Mouse (Mus musculus): ENCODE measurements around the gene Ggnbp2. TPM values are rescaled to one million over a fixed set of nuclear protein-coding genes. Genes with fewer than 3 reads are reported as not detected.

Ggnbp2 gene
- polyA plus RNA-seq, 1 experiment, result 24.8 TPM

GRCm38 (mm10) chr11:84908480-84908879 is 37.9 kb upstream of the Ggnbp2 start:
- TF ChIP-seq E2F4 (IDR thresholded peaks at IDR 0.05; ENCODE audit: insufficient read depth) (no peak), SRF (IDR thresholded peaks at IDR 0.05; ENCODE audit: control insufficient read depth, insufficient read length, low read depth) (no peak), TCF12 (IDR thresholded peaks at IDR 0.05; ENCODE audit: insufficient read depth, poor library complexity, severe bottlenecking) (no peak)
- Histone ChIP-seq H3K36me3 (ENCODE audit: control insufficient read depth, insufficient read depth) (peaks cover 10% of the 10 kb centered on the region), H3K4me2 (ENCODE audit: low read depth) (no peak overlapping the region), H3ac (ENCODE audit: control insufficient read depth, insufficient read length) (no peak overlapping the region), H3K79me2 (ENCODE audit: control insufficient read depth, insufficient read depth) (no peaks in the 10 kb centered on the region), H3K4me3 (no peak overlapping the region), H3K27me3 (ENCODE audit: control insufficient read depth, insufficient read depth, insufficient read length) (no peaks in the 10 kb centered on the region)

GRCm38 (mm10) chr11:84907081-84907480 is 36.5 kb upstream of the Ggnbp2 start:
- no peak overlapping the region for H3ac ChIP-seq (ENCODE audit: control insufficient read depth, insufficient read length)
- no peaks in the 10 kb centered on the region for H3K79me2 ChIP-seq (ENCODE audit: control insufficient read depth, insufficient read depth)
- H3K4me3 ChIP-seq, result no peak overlapping the region
- H3K36me3 ChIP-seq (ENCODE audit: control insufficient read depth, insufficient read depth), result peaks cover 10% of the 10 kb centered on the region
- TF ChIP-seq MAX (IDR thresholded peaks at IDR 0.05; ENCODE audit: low read depth) (no peak), REST (IDR thresholded peaks at IDR 0.05; ENCODE audit: insufficient read depth, insufficient read length) (no peak), TCF12 (IDR thresholded peaks at IDR 0.05; ENCODE audit: insufficient read depth, poor library complexity, severe bottlenecking) (no peak), MYOG (IDR thresholded peaks at IDR 0.05; ENCODE audit: control insufficient read depth in 1 of 3, insufficient read depth in 1 of 3, insufficient read length in 2 of 3, low read depth in 2 of 3) (no peak), USF1 (IDR thresholded peaks at IDR 0.05; ENCODE audit: low read depth) (no peak), POLR2A (IDR thresholded peaks at IDR 0.05; ENCODE audit: insufficient read length, low read depth) (no peak), CEBPB (IDR thresholded peaks at IDR 0.05; ENCODE audit: insufficient read depth, poor library complexity, severe bottlenecking) (no peak), POLR2AphosphoS2 (IDR thresholded peaks at IDR 0.05; ENCODE audit: insufficient read length, low read depth) (no peak), MYOD1 (IDR thresholded peaks at IDR 0.05; ENCODE audit: control insufficient read depth in 1 of 3, insufficient read length in 2 of 3, low read depth in 2 of 3) (no peak), SRF (IDR thresholded peaks at IDR 0.05; ENCODE audit: control insufficient read depth, insufficient read length, low read depth) (no peak), E2F4 (IDR thresholded peaks at IDR 0.05; ENCODE audit: insufficient read depth) (no peak), TCF3 (IDR thresholded peaks at IDR 0.05; ENCODE audit: insufficient read length, low read depth) (no peak)
- no peaks in the 10 kb centered on the region for H3K27me3 ChIP-seq (ENCODE audit: control insufficient read depth, insufficient read depth, insufficient read length)
- no peak overlapping the region for H3K4me2 ChIP-seq (ENCODE audit: low read depth)

GRCm38 (mm10) chr11:84904597-84905144 is 34.1 kb upstream of the Ggnbp2 start:
- Histone ChIP-seq H3K79me2 (ENCODE audit: control insufficient read depth, insufficient read depth) (no peaks in the 10 kb centered on the region), H3K4me3 (no peak overlapping the region), H3ac (ENCODE audit: control insufficient read depth, insufficient read length) (no peak overlapping the region), H3K27me3 (ENCODE audit: control insufficient read depth, insufficient read depth, insufficient read length) (no peaks in the 10 kb centered on the region), H3K36me3 (ENCODE audit: control insufficient read depth, insufficient read depth) (peaks cover 14% of the 10 kb centered on the region), H3K4me2 (ENCODE audit: low read depth) (no peak overlapping the region)
- TF ChIP-seq POLR2AphosphoS2 (IDR thresholded peaks at IDR 0.05; ENCODE audit: insufficient read length, low read depth) (no peak), MAX (IDR thresholded peaks at IDR 0.05; ENCODE audit: low read depth) (no peak), TCF3 (IDR thresholded peaks at IDR 0.05; ENCODE audit: insufficient read length, low read depth) (no peak), POLR2A (IDR thresholded peaks at IDR 0.05; ENCODE audit: insufficient read length, low read depth) (no peak)

GRCm38 (mm10) chr11:84893113-84893512 is 22.5 kb upstream of the Ggnbp2 start:
- no peak overlapping the region for H3ac ChIP-seq (ENCODE audit: control insufficient read depth, insufficient read length)
- TF ChIP-seq MAX (IDR thresholded peaks at IDR 0.05; ENCODE audit: low read depth), result no peak
- no peak for TF ChIP-seq REST (IDR thresholded peaks at IDR 0.05; ENCODE audit: insufficient read depth, insufficient read length)
- no peak for TF ChIP-seq USF1 (IDR thresholded peaks at IDR 0.05; ENCODE audit: low read depth)
- H3K4me2 ChIP-seq (ENCODE audit: low read depth), result no peak overlapping the region

GRCm38 (mm10) chr11:84891705-84892104 is 21.1 kb upstream of the Ggnbp2 start:
- no peak for TF ChIP-seq TCF3 (IDR thresholded peaks at IDR 0.05; ENCODE audit: insufficient read length, low read depth)
- no peak for TF ChIP-seq REST (IDR thresholded peaks at IDR 0.05; ENCODE audit: insufficient read depth, insufficient read length)
- no peak for TF ChIP-seq E2F4 (IDR thresholded peaks at IDR 0.05; ENCODE audit: insufficient read depth)
- TF ChIP-seq POLR2A (IDR thresholded peaks at IDR 0.05; ENCODE audit: insufficient read length, low read depth), result no peak
- TF ChIP-seq SRF (IDR thresholded peaks at IDR 0.05; ENCODE audit: control insufficient read depth, insufficient read length, low read depth), result no peak
- no peak for TF ChIP-seq TCF12 (IDR thresholded peaks at IDR 0.05; ENCODE audit: insufficient read depth, poor library complexity, severe bottlenecking)
- no peak for TF ChIP-seq CEBPB (IDR thresholded peaks at IDR 0.05; ENCODE audit: insufficient read depth, poor library complexity, severe bottlenecking)
- no peak for TF ChIP-seq MAX (IDR thresholded peaks at IDR 0.05; ENCODE audit: low read depth)
- no peak for TF ChIP-seq MYOD1 (IDR thresholded peaks at IDR 0.05; ENCODE audit: control insufficient read depth in 1 of 3, insufficient read length in 2 of 3, low read depth in 2 of 3)
- no peak for TF ChIP-seq POLR2AphosphoS2 (IDR thresholded peaks at IDR 0.05; ENCODE audit: insufficient read length, low read depth)
- TF ChIP-seq USF1 (IDR thresholded peaks at IDR 0.05; ENCODE audit: low read depth), result no peak
- no peak for TF ChIP-seq MYOG (IDR thresholded peaks at IDR 0.05; ENCODE audit: control insufficient read depth in 1 of 3, insufficient read depth in 1 of 3, insufficient read length in 2 of 3, low read depth in 2 of 3)
- H3ac ChIP-seq (ENCODE audit: control insufficient read depth, insufficient read length), result no peak overlapping the region
- H3K4me2 ChIP-seq (ENCODE audit: low read depth), result no peak overlapping the region
- no peak overlapping the region for H3K4me3 ChIP-seq
- H3K79me2 ChIP-seq (ENCODE audit: control insufficient read depth, insufficient read depth), result no peaks in the 10 kb centered on the region
- H3K27me3 ChIP-seq (ENCODE audit: control insufficient read depth, insufficient read depth, insufficient read length), result no peaks in the 10 kb centered on the region
- peaks cover 10% of the 10 kb centered on the region for H3K36me3 ChIP-seq (ENCODE audit: control insufficient read depth, insufficient read depth)

More at GRCm38 (mm10) chr11:84893113-84893512, 22.5 kb upstream of the Ggnbp2 start:
- H3K36me3 ChIP-seq (ENCODE audit: control insufficient read depth, insufficient read depth), result peaks cover 18% of the 10 kb centered on the region
- no peak overlapping the region for H3K4me3 ChIP-seq
- no peaks in the 10 kb centered on the region for H3K79me2 ChIP-seq (ENCODE audit: control insufficient read depth, insufficient read depth)
- H3K27me3 ChIP-seq (ENCODE audit: control insufficient read depth, insufficient read depth, insufficient read length), result no peaks in the 10 kb centered on the region

All from myocyte (in vitro differentiated cells).